8 mouse cellular contexts compared by ENCODE assay signal in genomic region chr11:98773635-98774295, GRCm38 (mm10). TPM values are rescaled to one million over a fixed set of nuclear protein-coding genes. Genes with fewer than 3 reads are reported as not detected.
A peak's percentile ranks its signal among the peaks of the same experiment; 100 is the strongest.
DNase-seq lines count a peak whose midpoint lies in the region; ATAC-seq and TF ChIP-seq lines count a peak whose summit lies in the region.

No protein-coding gene starts in this region.

- H3K27me3 ChIP-seq in forebrain, embryonic 10.5 days (ENCODE audit: poor library complexity, severe bottlenecking): 0 out of 2 replicates have a peak, but pooled peaks cover 3% of the 10 kb centered on the region
- H3K27me3 ChIP-seq in heart, embryonic 16.5 days (ENCODE audit: control insufficient read depth, insufficient read depth, low read length): no peaks in the 10 kb centered on the region
- H3K27me3 ChIP-seq in liver, embryonic 16.5 days (ENCODE audit: control insufficient read depth, insufficient read depth, low read depth, low read length): no peaks in the 10 kb centered on the region
- H3K27me3 ChIP-seq in neural tube, embryonic 13.5 days: no peaks in the 10 kb centered on the region
- H3K27me3 ChIP-seq in testis, adult 2 months (ENCODE audit: control insufficient read depth, insufficient read depth, low read length): no peaks in the 10 kb centered on the region

- TF ChIP-seq CTCF in testis, adult 2 months (IDR thresholded peaks at IDR 0.05; ENCODE audit: control insufficient read depth, insufficient read depth, insufficient replicate concordance, low read depth, low read length): no peak

- ATAC-seq in heart, embryonic 16.5 days (replicated peaks; ENCODE audit: extremely low read depth, insufficient read depth, low FRiP score): peak; percentile 77
- ATAC-seq in liver, embryonic 16.5 days (ENCODE audit: low read depth): peak; percentile 90
- ATAC-seq in neural tube, embryonic 13.5 days (ENCODE audit: low read depth): peak; percentile 54

- peak overlapping the region; percentile 55 for H3K4me3 ChIP-seq in forebrain, embryonic 10.5 days
- peak overlapping the region; percentile 61 for H3K4me3 ChIP-seq in heart, embryonic 16.5 days (ENCODE audit: low read length)
- peak overlapping the region; percentile 46 for H3K4me3 ChIP-seq in liver, embryonic 16.5 days (ENCODE audit: low read depth, low read length)
- peak overlapping the region; percentile 40 for H3K4me3 ChIP-seq in neural tube, embryonic 13.5 days
- peak overlapping the region; percentile 89 for H3K4me3 ChIP-seq in testis, adult 2 months (ENCODE audit: control insufficient read depth, low read depth, low read length)

- H3K4me2 ChIP-seq in heart, embryonic 16.5 days (ENCODE audit: low read depth, low read length): peak overlapping the region; percentile 90
- peak overlapping the region; percentile 73 for H3K4me2 ChIP-seq in liver, embryonic 16.5 days (ENCODE audit: low read depth, low read length)
- H3K4me2 ChIP-seq in neural tube, embryonic 13.5 days: peak overlapping the region; percentile 78

- H3K4me1 ChIP-seq in forebrain, embryonic 10.5 days: peaks cover 62% of the 10 kb centered on the region
- peaks cover 81% of the 10 kb centered on the region for H3K4me1 ChIP-seq in heart, embryonic 16.5 days (ENCODE audit: control insufficient read depth, insufficient read depth, low read length)
- H3K4me1 ChIP-seq in liver, embryonic 16.5 days (ENCODE audit: control insufficient read depth, low read depth, low read length): peaks cover 79% of the 10 kb centered on the region
- peaks cover 62% of the 10 kb centered on the region for H3K4me1 ChIP-seq in neural tube, embryonic 13.5 days (replicated peaks)
- H3K4me1 ChIP-seq in testis, adult 2 months (ENCODE audit: control insufficient read depth, insufficient read depth, low read length): peaks cover 37% of the 10 kb centered on the region

- under 1% methylated on average over 37 of the region's 37 CpGs for WGBS in forebrain, embryonic 10.5 days
- under 1% methylated on average over 37 of the region's 37 CpGs for WGBS in heart, embryonic 16.5 days
- under 1% methylated on average over 37 of the region's 37 CpGs for WGBS in liver, embryonic 16.5 days (ENCODE audit: insufficient replicate concordance)
- 1% methylated on average over 37 of the region's 37 CpGs for WGBS in neural tube, embryonic 13.5 days

- peak; percentile 92 to 95 for DNase-seq in CD8-positive naive resting alpha-beta T cell, adult 2 months (ENCODE audit: low read depth in 2 of 2, low spot score in 2 of 2)
- DNase-seq in c-Kit-positive CD71-negative TER-119-negative erythroid progenitor cells, embryonic 14.5 days (ENCODE audit: low read depth): peak; percentile 99
- DNase-seq in forebrain, embryonic 10.5 days (ENCODE audit: extremely low spot score, low spot score): peak; percentile 93
- DNase-seq in kidney, postnatal 4 days: peak; percentile 98 to 99

- H3K9me3 ChIP-seq in forebrain, embryonic 10.5 days: no peaks in the 10 kb centered on the region
- H3K9me3 ChIP-seq in heart, embryonic 16.5 days (replicated peaks; ENCODE audit: control insufficient read depth, low read length): no peaks in the 10 kb centered on the region
- H3K9me3 ChIP-seq in liver, embryonic 16.5 days (replicated peaks; ENCODE audit: control insufficient read depth, low read length): no peaks in the 10 kb centered on the region
- no peaks in the 10 kb centered on the region for H3K9me3 ChIP-seq in neural tube, embryonic 13.5 days

- H3K27ac ChIP-seq in forebrain, embryonic 10.5 days: peak overlapping the region; percentile 67
- H3K27ac ChIP-seq in heart, embryonic 16.5 days (ENCODE audit: low read length): peak overlapping the region; percentile 95
- 0 out of 2 replicates have a peak overlapping the region, but pooled peaks have one; percentile 36 for H3K27ac ChIP-seq in liver, embryonic 16.5 days (ENCODE audit: low read length)
- H3K27ac ChIP-seq in neural tube, embryonic 13.5 days (replicated peaks): no peak overlapping the region
- H3K27ac ChIP-seq in testis, adult 2 months (ENCODE audit: control insufficient read depth, insufficient read depth, low read depth, low read length): peak overlapping the region; percentile 94

- peak; percentile 66 for TF ChIP-seq POLR2A in testis, adult 2 months (IDR thresholded peaks at IDR 0.05; ENCODE audit: control insufficient read depth, low read depth, low read length)

- H3K9ac ChIP-seq in heart, embryonic 16.5 days (ENCODE audit: low read length): peak overlapping the region; percentile 72
- 0 out of 2 replicates have a peak overlapping the region, but pooled peaks have one; percentile 11 for H3K9ac ChIP-seq in liver, embryonic 16.5 days (ENCODE audit: low read depth, low read length)
- H3K9ac ChIP-seq in neural tube, embryonic 13.5 days: peak overlapping the region; percentile 64

- H3K36me3 ChIP-seq in forebrain, embryonic 10.5 days (replicated peaks): peaks cover 30% of the 10 kb centered on the region
- H3K36me3 ChIP-seq in heart, embryonic 16.5 days (ENCODE audit: control insufficient read depth, insufficient read depth): peaks cover 18% of the 10 kb centered on the region
- no peaks in the 10 kb centered on the region for H3K36me3 ChIP-seq in liver, embryonic 16.5 days (ENCODE audit: control insufficient read depth, insufficient read depth)
- H3K36me3 ChIP-seq in neural tube, embryonic 13.5 days: peaks cover 29% of the 10 kb centered on the region
- no peaks in the 10 kb centered on the region for H3K36me3 ChIP-seq in testis, adult 2 months (ENCODE audit: control insufficient read depth, insufficient read depth, low read length)

RNA-seq across cellular contexts. Expression of gene Nr1d1, which starts 1.4 kb away (rescaled TPM):
- 1.5 TPM in 2 replicates for polyA plus RNA-seq in forebrain, embryonic 10.5 days (2016; fragmentation: Nextera tagmentation; extraction: Ambion mirVana)
- polyA plus RNA-seq in heart, embryonic 16.5 days (2015; fragmentation: Nextera tagmentation; extraction: Ambion mirVana): 7.0 and 8.2 TPM in 2 replicates
- polyA plus RNA-seq in liver, embryonic 16.5 days (2015; fragmentation: Nextera tagmentation; extraction: Ambion mirVana): 0.65 and 0.66 TPM in 2 replicates
- polyA plus RNA-seq in neural tube, embryonic 13.5 days (2015; fragmentation: Nextera tagmentation; extraction: Ambion mirVana): 3.4 and 3.6 TPM in 2 replicates
- 34.7 and 38.6 TPM in 2 replicates for polyA plus RNA-seq in testis, adult 2 months (2012; rRNA removed)

RNA-seq across cellular contexts. Expression of gene Msl1, which starts 21.6 kb away (rescaled TPM):
- polyA plus RNA-seq in forebrain, embryonic 10.5 days (2016; fragmentation: Nextera tagmentation; extraction: Ambion mirVana): 22.9 and 24.1 TPM in 2 replicates
- polyA plus RNA-seq in heart, embryonic 16.5 days (2015; fragmentation: Nextera tagmentation; extraction: Ambion mirVana): 15.2 and 15.5 TPM in 2 replicates
- 4.9 and 5.3 TPM in 2 replicates for polyA plus RNA-seq in liver, embryonic 16.5 days (2015; fragmentation: Nextera tagmentation; extraction: Ambion mirVana)
- polyA plus RNA-seq in neural tube, embryonic 13.5 days (2015; fragmentation: Nextera tagmentation; extraction: Ambion mirVana): 31.5 and 33.2 TPM in 2 replicates
- 138 and 143 TPM in 2 replicates for polyA plus RNA-seq in testis, adult 2 months (2012; rRNA removed)

RNA-seq across cellular contexts. Expression of gene Casc3, which starts 30.9 kb away (rescaled TPM):
- 45.7 and 49.7 TPM in 2 replicates for polyA plus RNA-seq in forebrain, embryonic 10.5 days (2016; fragmentation: Nextera tagmentation; extraction: Ambion mirVana)
- 23.4 and 24.0 TPM in 2 replicates for polyA plus RNA-seq in heart, embryonic 16.5 days (2015; fragmentation: Nextera tagmentation; extraction: Ambion mirVana)
- polyA plus RNA-seq in liver, embryonic 16.5 days (2015; fragmentation: Nextera tagmentation; extraction: Ambion mirVana): 11.6 and 13.6 TPM in 2 replicates
- polyA plus RNA-seq in neural tube, embryonic 13.5 days (2015; fragmentation: Nextera tagmentation; extraction: Ambion mirVana): 55.1 and 57.7 TPM in 2 replicates
- polyA plus RNA-seq in testis, adult 2 months (2012; rRNA removed): 22.0 and 24.9 TPM in 2 replicates

RNA-seq across cellular contexts. Expression of gene Thra, which starts 33.3 kb away (rescaled TPM):
- polyA plus RNA-seq in forebrain, embryonic 10.5 days (2016; fragmentation: Nextera tagmentation; extraction: Ambion mirVana): 9.5 and 10.9 TPM in 2 replicates
- polyA plus RNA-seq in heart, embryonic 16.5 days (2015; fragmentation: Nextera tagmentation; extraction: Ambion mirVana): 37.5 and 40.2 TPM in 2 replicates
- 6.5 and 7.7 TPM in 2 replicates for polyA plus RNA-seq in liver, embryonic 16.5 days (2015; fragmentation: Nextera tagmentation; extraction: Ambion mirVana)
- 89.5 and 94.4 TPM in 2 replicates for polyA plus RNA-seq in neural tube, embryonic 13.5 days (2015; fragmentation: Nextera tagmentation; extraction: Ambion mirVana)
- polyA plus RNA-seq in testis, adult 2 months (2012; rRNA removed): 14.4 and 18.9 TPM in 2 replicates

RNA-seq across cellular contexts. Expression of gene Med24, which starts 44.5 kb away (rescaled TPM):
- 69.7 and 77.3 TPM in 2 replicates for polyA plus RNA-seq in forebrain, embryonic 10.5 days (2016; fragmentation: Nextera tagmentation; extraction: Ambion mirVana)
- polyA plus RNA-seq in heart, embryonic 16.5 days (2015; fragmentation: Nextera tagmentation; extraction: Ambion mirVana): 36.8 and 40.3 TPM in 2 replicates
- polyA plus RNA-seq in liver, embryonic 16.5 days (2015; fragmentation: Nextera tagmentation; extraction: Ambion mirVana): 22.8 and 23.8 TPM in 2 replicates
- 62.3 and 69.1 TPM in 2 replicates for polyA plus RNA-seq in neural tube, embryonic 13.5 days (2015; fragmentation: Nextera tagmentation; extraction: Ambion mirVana)
- 96.6 and 106 TPM in 2 replicates for polyA plus RNA-seq in testis, adult 2 months (2012; rRNA removed)

Comparison
In these comparisons a context has a peak if more than half of its experiments do, and no peak if none do; other contexts are left out.
1. H3K9ac ChIP-seq: peak in every context shown above with its lines; median percentile 72 in heart, embryonic 16.5 days; 64 in neural tube, embryonic 13.5 days; 11 in liver, embryonic 16.5 days.